Mouse (Mus musculus) neutrophil, adult 65 days (primary cell): ENCODE results near the gene Snx19. TPM values are rescaled to one million over a fixed set of nuclear protein-coding genes. Genes with fewer than 3 reads are reported as not detected.

Experiments
- total RNA-seq: library from RNA; stranded (reverse); gene quantifications from 2 replicates; pipeline ENCODE4 v1.2.4, GENCODE M21; 2023

The Snx19 gene
- total RNA-seq, result 12.4 and 13.3 TPM in 2 replicates

DNA sequence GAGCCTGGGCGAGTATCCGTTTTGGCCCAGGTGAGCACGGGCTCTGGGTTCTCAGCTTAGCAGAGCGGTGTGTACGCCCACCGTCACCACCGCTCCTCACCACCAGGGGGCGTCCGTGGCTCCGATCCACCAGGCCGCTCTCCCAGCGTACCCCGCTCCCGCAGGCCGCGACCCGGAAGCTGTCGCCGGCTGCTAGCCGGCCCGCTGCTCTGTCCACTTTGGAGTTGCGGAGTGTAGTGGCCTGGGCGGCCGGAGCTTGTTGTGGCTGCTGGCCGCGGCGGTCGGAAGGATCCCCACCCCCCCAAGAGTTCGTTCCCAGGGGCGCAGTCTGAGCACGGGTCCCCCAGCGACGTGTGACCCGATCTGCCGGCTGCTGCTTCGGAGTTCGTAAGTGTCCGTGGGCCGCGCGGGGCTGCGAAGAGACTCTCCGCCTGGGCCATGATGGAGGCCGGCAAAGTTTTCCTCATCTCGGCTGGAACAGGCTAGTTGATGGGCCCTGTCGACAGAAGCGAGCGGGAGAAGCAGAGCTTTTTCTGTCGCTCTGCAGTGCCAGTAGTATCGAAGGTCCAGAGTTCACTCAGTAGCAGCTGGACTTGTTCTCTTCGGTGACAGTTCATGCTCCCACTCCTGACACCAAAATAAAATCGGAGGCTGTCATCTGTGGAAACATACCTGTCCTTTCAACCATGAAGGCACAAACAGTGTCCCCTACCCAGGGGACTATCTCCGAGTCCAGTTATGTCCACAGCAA, at the start of gene Snx19:
Snx19 (plus strand) TSS at position 227 of the 751 bp plus-strand sequence.

